Mouse (Mus musculus): ENCODE results near the gene Sst. TPM values are rescaled to one million over a fixed set of nuclear protein-coding genes. Genes with fewer than 3 reads are reported as not detected.

Sst gene
- 0.42 and 0.86 TPM in 2 replicates for polyA plus RNA-seq (2014; fragmentation: Nextera tagmentation; extraction: Ambion mirVana)

DNA sequence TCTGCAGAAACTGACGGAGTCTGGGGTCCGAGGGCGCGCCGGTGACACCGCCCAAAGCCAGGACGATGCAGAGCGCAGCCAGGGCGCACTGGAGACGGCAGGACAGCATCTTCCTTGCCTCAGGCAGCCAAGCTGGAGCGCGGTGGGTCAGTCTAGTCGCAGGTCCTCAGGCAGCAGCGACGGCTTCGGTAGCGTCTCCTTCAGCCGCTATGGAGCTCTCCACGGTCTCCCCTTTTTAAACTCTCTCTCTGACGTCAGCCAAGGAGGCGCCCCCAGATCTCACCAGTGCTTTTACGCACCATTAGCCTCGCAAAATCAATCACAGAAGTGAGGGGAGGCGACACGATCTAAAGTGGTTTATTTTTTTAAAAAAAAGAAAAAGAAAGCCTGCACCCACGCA, at the start of gene Sst:
Gene Sst (minus strand): TSS at position 323 of the 400 bp plus-strand sequence.
- Histone ChIP-seq H3K4me2 (replicated peaks; ENCODE audit: low read depth, low read length) (no peak within 1 kb of the TSS), H3K36me3 (ENCODE audit: control insufficient read depth, insufficient read depth, low read length) (no peaks in the 10 kb centered on the region), H3K9ac (ENCODE audit: low read depth, low read length) (no peak within 1 kb of the TSS), H3K9me3 (ENCODE audit: control insufficient read depth, low read length) (no peaks in the 10 kb centered on the region), H3K4me1 (ENCODE audit: control insufficient read depth, insufficient read depth, low read length) (no peaks in the 10 kb centered on the region), H3K27ac (ENCODE audit: low read depth, low read length) (no peak within 1 kb of the TSS), H3K4me3 (ENCODE audit: low read length) (no peak within 1 kb of the TSS), H3K27me3 (ENCODE audit: control insufficient read depth, insufficient read depth, low read length) (peaks cover 10% of the 10 kb centered on the region)
- WGBS = 3% methylated on average over 26 of the region's 26 CpGs
- ATAC-seq (ENCODE audit: low FRiP score, low TSS enrichment) = no peak

DNA sequence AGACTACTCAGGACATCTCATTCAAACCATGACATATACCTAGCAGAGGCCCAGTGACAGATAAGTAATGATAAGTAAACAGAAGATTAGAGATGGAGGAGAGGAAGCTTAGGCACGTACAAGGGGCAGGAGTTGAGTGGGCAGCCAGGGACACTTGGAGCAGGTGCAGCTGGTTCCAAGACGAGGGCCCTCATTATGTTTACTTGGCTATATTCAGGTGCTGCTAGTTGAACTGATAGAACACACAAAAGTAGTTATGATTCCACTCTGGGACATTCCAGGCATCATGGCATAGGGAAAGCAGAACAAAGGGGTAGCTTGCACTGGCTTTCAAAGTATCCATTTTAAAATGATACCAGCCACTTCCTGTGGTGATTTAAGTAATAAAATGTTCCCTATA, 43.6 kb upstream of the Sst start:
- Histone ChIP-seq H3K4me1 (ENCODE audit: control insufficient read depth, insufficient read depth, low read length) (no peaks in the 10 kb centered on the region), H3K9ac (ENCODE audit: low read depth, low read length) (no peak overlapping the region), H3K27ac (ENCODE audit: low read depth, low read length) (no peak overlapping the region), H3K9me3 (ENCODE audit: control insufficient read depth, low read length) (no peaks in the 10 kb centered on the region), H3K4me3 (ENCODE audit: low read length) (no peak overlapping the region), H3K36me3 (ENCODE audit: control insufficient read depth, insufficient read depth, low read length) (no peaks in the 10 kb centered on the region), H3K4me2 (replicated peaks; ENCODE audit: low read depth, low read length) (no peak overlapping the region), H3K27me3 (ENCODE audit: control insufficient read depth, insufficient read depth, low read length) (no peaks in the 10 kb centered on the region)
- 67% methylated on average over 2 of the region's 2 CpGs for WGBS
- ATAC-seq (ENCODE audit: low FRiP score, low TSS enrichment) = no peak

GRCm38 (mm10) chr16:23932294-23932693, 41.5 kb upstream of the Sst start, which contains the start of gene Rtp2:
TSS of gene Rtp2 (minus strand) at chr16:23932394.
- Histone ChIP-seq H3K4me1 (ENCODE audit: control insufficient read depth, insufficient read depth, low read length) (no peaks in the 10 kb centered on the region), H3K9me3 (ENCODE audit: control insufficient read depth, low read length) (no peaks in the 10 kb centered on the region), H3K4me2 (replicated peaks; ENCODE audit: low read depth, low read length) (no peak within 1 kb of the TSS), H3K4me3 (ENCODE audit: low read length) (no peak within 1 kb of the TSS), H3K36me3 (ENCODE audit: control insufficient read depth, insufficient read depth, low read length) (no peaks in the 10 kb centered on the region), H3K27me3 (ENCODE audit: control insufficient read depth, insufficient read depth, low read length) (no peaks in the 10 kb centered on the region), H3K9ac (ENCODE audit: low read depth, low read length) (no peak within 1 kb of the TSS), H3K27ac (ENCODE audit: low read depth, low read length) (no peak within 1 kb of the TSS)
- WGBS = 83% methylated on average over 11 of the region's 11 CpGs
- ATAC-seq (ENCODE audit: low FRiP score, low TSS enrichment) = no peak

DNA sequence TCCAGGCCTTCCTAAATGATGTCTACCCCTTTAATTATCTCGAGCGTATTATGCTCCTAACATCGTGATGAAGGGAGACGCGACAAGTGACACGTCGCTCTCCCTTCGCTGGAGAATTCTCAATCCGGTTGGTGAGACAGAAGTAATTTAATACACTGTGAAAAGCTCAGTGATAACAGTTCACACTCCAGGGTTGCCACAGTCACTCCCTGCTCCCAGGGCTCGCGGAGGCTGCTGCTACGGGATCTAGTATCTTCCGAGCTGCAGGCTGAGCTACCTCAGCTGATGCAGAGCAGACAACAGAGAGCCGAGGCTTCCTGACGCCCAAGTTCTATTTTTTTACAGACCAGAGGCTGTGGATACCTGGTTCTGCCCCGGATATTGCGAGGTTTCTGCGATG, 40.5 kb upstream of the Sst start:
- Histone ChIP-seq H3K4me2 (replicated peaks; ENCODE audit: low read depth, low read length) (no peak overlapping the region), H3K27me3 (ENCODE audit: control insufficient read depth, insufficient read depth, low read length) (no peaks in the 10 kb centered on the region), H3K9me3 (ENCODE audit: control insufficient read depth, low read length) (no peaks in the 10 kb centered on the region), H3K9ac (ENCODE audit: low read depth, low read length) (no peak overlapping the region), H3K4me3 (ENCODE audit: low read length) (no peak overlapping the region), H3K4me1 (ENCODE audit: control insufficient read depth, insufficient read depth, low read length) (no peaks in the 10 kb centered on the region), H3K36me3 (ENCODE audit: control insufficient read depth, insufficient read depth, low read length) (no peaks in the 10 kb centered on the region), H3K27ac (ENCODE audit: low read depth, low read length) (no peak overlapping the region)
- 59% methylated on average over 18 of the region's 18 CpGs for WGBS
- ATAC-seq (ENCODE audit: low FRiP score, low TSS enrichment) = no peak

GRCm38 (mm10) chr16:23930426-23931073, 39.8 kb upstream of the Sst start:
- no peak for ATAC-seq (ENCODE audit: low FRiP score, low TSS enrichment)
- Histone ChIP-seq H3K4me3 (ENCODE audit: low read length) (no peak overlapping the region), H3K27ac (ENCODE audit: low read depth, low read length) (no peak overlapping the region), H3K4me2 (replicated peaks; ENCODE audit: low read depth, low read length) (no peak overlapping the region), H3K36me3 (ENCODE audit: control insufficient read depth, insufficient read depth, low read length) (no peaks in the 10 kb centered on the region), H3K9me3 (ENCODE audit: control insufficient read depth, low read length) (no peaks in the 10 kb centered on the region), H3K9ac (ENCODE audit: low read depth, low read length) (no peak overlapping the region), H3K4me1 (ENCODE audit: control insufficient read depth, insufficient read depth, low read length) (no peaks in the 10 kb centered on the region), H3K27me3 (ENCODE audit: control insufficient read depth, insufficient read depth, low read length) (no peaks in the 10 kb centered on the region)
- WGBS = 87% methylated on average over 3 of the region's 3 CpGs

GRCm38 (mm10) chr16:23927301-23928114, 36.8 kb upstream of the Sst start:
- ATAC-seq (ENCODE audit: low FRiP score, low TSS enrichment) = no peak
- Histone ChIP-seq H3K4me3 (ENCODE audit: low read length) (no peak overlapping the region), H3K36me3 (ENCODE audit: control insufficient read depth, insufficient read depth, low read length) (no peaks in the 10 kb centered on the region), H3K27ac (ENCODE audit: low read depth, low read length) (no peak overlapping the region), H3K9ac (ENCODE audit: low read depth, low read length) (no peak overlapping the region), H3K27me3 (ENCODE audit: control insufficient read depth, insufficient read depth, low read length) (no peaks in the 10 kb centered on the region), H3K4me2 (replicated peaks; ENCODE audit: low read depth, low read length) (no peak overlapping the region), H3K4me1 (ENCODE audit: control insufficient read depth, insufficient read depth, low read length) (no peaks in the 10 kb centered on the region), H3K9me3 (ENCODE audit: control insufficient read depth, low read length) (no peaks in the 10 kb centered on the region)
- 93% methylated on average over 33 of the region's 33 CpGs for WGBS

- whole genome bisulfite sequencing = 89% methylated on average over 1 of the region's 1 CpGs
- Histone ChIP-seq H3K4me3 (ENCODE audit: low read length) (no peak overlapping the region), H3K9ac (ENCODE audit: low read depth, low read length) (no peak overlapping the region), H3K4me1 (ENCODE audit: control insufficient read depth, insufficient read depth, low read length) (no peaks in the 10 kb centered on the region), H3K27ac (ENCODE audit: low read depth, low read length) (no peak overlapping the region), H3K36me3 (ENCODE audit: control insufficient read depth, insufficient read depth, low read length) (no peaks in the 10 kb centered on the region), H3K4me2 (replicated peaks; ENCODE audit: low read depth, low read length) (no peak overlapping the region), H3K9me3 (ENCODE audit: control insufficient read depth, low read length) (no peaks in the 10 kb centered on the region), H3K27me3 (ENCODE audit: control insufficient read depth, insufficient read depth, low read length) (no peaks in the 10 kb centered on the region)
- no peak for ATAC-seq (ENCODE audit: low FRiP score, low TSS enrichment)
These were observed 32.1 kb upstream of the Sst start for GRCm38 (mm10) chr16:23922906-23923305.

GRCm38 (mm10) chr16:23921697-23922096, 30.9 kb upstream of the Sst start:
- Histone ChIP-seq H3K4me2 (replicated peaks; ENCODE audit: low read depth, low read length) (no peak overlapping the region), H3K27ac (ENCODE audit: low read depth, low read length) (no peak overlapping the region), H3K9ac (ENCODE audit: low read depth, low read length) (no peak overlapping the region), H3K36me3 (ENCODE audit: control insufficient read depth, insufficient read depth, low read length) (no peaks in the 10 kb centered on the region), H3K4me1 (ENCODE audit: control insufficient read depth, insufficient read depth, low read length) (no peaks in the 10 kb centered on the region), H3K9me3 (ENCODE audit: control insufficient read depth, low read length) (no peaks in the 10 kb centered on the region), H3K27me3 (ENCODE audit: control insufficient read depth, insufficient read depth, low read length) (no peaks in the 10 kb centered on the region), H3K4me3 (ENCODE audit: low read length) (no peak overlapping the region)
- ATAC-seq (ENCODE audit: low FRiP score, low TSS enrichment) = no peak
- 68% methylated on average over 5 of the region's 5 CpGs for WGBS

DNA sequence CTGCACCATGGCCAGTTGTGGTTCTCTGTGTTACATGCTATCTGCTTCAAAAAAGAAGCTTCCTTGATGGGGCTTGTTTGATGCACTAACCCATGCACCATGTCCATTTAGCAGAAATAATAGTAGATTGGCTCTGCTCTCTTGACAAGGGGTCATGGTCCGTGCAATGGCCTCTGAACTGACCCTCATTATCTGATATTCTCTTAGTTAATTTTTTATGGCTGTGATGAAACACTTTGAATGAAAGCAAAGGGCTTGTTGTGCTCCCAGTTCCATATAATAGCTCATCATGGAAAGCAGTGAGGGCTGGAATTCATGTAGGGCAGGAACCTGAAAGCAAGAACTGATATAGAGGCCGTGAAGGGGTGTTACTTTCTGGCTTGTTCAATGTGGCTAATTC, 28.7 kb upstream of the Sst start:
- 82% methylated on average over 2 of the region's 2 CpGs for WGBS
- H3K36me3 ChIP-seq (ENCODE audit: control insufficient read depth, insufficient read depth, low read length) = no peaks in the 10 kb centered on the region
- H3K27me3 ChIP-seq (ENCODE audit: control insufficient read depth, insufficient read depth, low read length) = no peaks in the 10 kb centered on the region
- no peaks in the 10 kb centered on the region for H3K9me3 ChIP-seq (ENCODE audit: control insufficient read depth, low read length)
- no peak overlapping the region for H3K9ac ChIP-seq (ENCODE audit: low read depth, low read length)
- ATAC-seq (ENCODE audit: low FRiP score, low TSS enrichment) = no peak
- no peak overlapping the region for H3K27ac ChIP-seq (ENCODE audit: low read depth, low read length)
- no peak overlapping the region for H3K4me3 ChIP-seq (ENCODE audit: low read length)
- H3K4me1 ChIP-seq (ENCODE audit: control insufficient read depth, insufficient read depth, low read length) = no peaks in the 10 kb centered on the region
- H3K4me2 ChIP-seq (replicated peaks; ENCODE audit: low read depth, low read length) = no peak overlapping the region

Data from kidney, embryonic 14.5 days (tissue).